Mouse (Mus musculus): ENCODE measurements around the gene Cdk5.

Gene Cdk5

DNA sequence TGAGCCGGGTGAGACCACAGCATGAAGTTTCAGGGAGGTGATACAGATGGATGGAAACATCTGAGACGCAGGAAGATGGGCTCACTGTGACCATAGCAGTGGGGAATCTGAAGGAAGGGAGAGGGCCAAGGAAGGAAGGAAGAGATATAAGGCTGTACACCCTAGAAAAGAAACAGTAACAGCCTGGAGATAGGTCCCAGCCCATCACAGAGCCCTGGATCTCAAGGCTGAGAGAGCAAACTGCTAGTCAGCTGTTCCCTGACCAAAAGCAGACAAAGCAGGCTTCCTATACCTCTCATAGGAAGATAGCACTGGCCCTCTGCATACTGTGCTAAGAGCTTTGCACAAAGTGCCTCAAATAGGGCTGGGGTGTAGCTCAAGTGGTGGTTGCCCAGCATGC is 44.6 kb downstream of the Cdk5 start:
- DNase-seq (ENCODE audit: low spot score in 2 of 2) = no peak

DNA sequence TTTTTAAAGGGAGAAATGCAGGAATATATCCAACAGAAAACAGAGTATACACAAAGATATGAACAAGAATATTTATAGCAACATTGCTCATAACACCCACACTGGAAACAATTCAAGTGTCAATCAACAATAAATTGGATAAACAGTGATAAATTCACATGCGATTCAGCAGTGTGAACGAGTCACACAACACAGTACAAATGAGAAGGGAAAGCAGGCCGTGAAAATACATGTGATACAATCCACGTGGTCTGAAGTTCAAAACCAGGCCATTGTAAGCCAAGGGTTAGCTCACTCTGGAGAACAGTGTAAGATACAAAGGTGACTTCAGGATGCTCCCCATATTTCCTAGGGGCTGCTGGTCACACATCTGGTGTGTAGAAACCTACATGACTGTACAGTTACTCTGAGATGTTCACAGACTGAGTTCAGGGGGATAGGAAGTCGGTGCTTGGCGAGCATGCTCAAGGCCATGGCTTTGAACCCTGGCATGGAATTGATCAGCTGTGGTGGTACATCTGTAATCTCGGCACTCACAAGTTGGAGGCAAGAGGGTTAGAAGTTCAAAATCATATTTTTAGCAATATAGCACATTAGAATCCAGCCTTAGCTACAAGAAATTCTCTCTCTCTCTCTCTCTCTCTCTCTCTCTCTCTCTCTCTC is 48.5 kb downstream of the Cdk5 start:
- DNase-seq (ENCODE audit: low spot score in 2 of 2) = no peak

DNA sequence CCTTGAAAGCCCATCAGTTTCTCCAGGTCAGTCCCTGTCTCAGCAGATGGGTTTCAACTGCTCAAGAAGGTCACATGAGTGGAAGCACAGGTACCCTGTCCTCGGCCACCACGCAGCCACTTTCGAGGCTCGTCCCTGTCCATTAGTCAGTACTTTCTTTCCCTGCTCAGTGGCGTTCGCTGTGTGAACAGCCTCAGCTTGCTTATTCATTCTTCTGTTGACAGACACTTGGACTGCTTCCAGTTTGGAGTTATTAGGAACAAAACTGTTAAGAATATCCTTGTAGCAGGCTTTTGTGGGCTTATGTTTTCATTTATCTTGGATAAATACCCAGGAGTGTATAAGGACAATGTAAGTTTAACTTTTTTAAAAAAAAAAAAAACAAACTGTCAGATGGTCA is 49.1 kb downstream of the Cdk5 start:
- no peak for DNase-seq (ENCODE audit: low spot score in 2 of 2)

DNA sequence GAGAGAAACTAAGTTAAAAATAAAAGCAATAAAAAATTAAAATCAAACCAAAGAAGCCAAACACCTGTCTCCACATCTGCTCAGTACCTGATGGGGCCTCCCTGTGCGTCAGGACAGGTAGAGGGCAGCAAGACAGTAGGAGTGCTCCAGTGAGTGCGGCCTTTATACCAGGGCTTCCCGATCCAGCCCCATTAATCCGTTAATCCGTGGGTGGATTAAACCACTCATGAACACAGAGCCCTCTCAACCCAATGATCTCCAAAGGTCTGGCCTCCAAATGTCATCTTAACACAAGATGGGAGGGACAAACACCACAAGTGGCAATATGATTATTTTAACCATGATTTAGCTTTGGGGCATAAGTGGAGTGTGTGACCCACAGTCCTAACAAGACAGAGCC is 49.5 kb downstream of the Cdk5 start:
- DNase-seq (ENCODE audit: low spot score in 2 of 2) = no peak

DNA sequence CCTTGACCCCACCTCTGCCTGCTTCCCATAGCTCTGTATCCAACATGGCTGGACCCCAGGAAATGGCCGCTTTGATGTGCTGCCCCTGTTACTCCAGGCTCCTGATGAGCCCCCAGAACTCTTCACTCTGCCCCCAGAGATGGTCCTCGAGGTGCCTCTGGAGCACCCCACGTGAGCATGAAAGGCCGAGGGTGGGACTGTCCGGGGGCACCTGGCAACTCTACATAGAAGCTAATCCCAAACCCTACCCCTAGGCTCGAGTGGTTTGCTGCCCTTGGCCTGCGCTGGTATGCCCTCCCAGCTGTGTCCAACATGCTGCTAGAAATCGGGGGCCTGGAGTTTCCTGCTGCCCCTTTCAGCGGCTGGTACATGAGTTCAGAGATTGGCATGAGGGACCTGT is 53.6 kb downstream of the Cdk5 start:
- no peak for DNase-seq (ENCODE audit: low spot score in 2 of 2)

Measured in urinary bladder, adult 18-20 months (tissue).